Mouse (Mus musculus) gastrocnemius, postnatal 25 days (tissue): ENCODE measurements around the gene Ppm1h. TPM values are rescaled to one million over a fixed set of nuclear protein-coding genes. Genes with fewer than 3 reads are reported as not detected.
"Not testable (repeated sequence)": the region's sequence is repeated elsewhere in the genome, so short reads cannot be mapped to it uniquely, and the experiment has no call there.

Source experiments
- DNase-seq: peaks from one replicate; pipeline ENCODE4 v3.0.0; 2022
- total RNA-seq, 2 experiments: library from RNA; stranded (reverse); gene quantifications; 1 replicate in 1 of 2; 2 replicates in 1 of 2; pipeline ENCODE4 v1.2.3; 2021

Gene Ppm1h
- total RNA-seq, 2 experiments from 2014 or later = 0.95 to 1.6 TPM

DNA sequence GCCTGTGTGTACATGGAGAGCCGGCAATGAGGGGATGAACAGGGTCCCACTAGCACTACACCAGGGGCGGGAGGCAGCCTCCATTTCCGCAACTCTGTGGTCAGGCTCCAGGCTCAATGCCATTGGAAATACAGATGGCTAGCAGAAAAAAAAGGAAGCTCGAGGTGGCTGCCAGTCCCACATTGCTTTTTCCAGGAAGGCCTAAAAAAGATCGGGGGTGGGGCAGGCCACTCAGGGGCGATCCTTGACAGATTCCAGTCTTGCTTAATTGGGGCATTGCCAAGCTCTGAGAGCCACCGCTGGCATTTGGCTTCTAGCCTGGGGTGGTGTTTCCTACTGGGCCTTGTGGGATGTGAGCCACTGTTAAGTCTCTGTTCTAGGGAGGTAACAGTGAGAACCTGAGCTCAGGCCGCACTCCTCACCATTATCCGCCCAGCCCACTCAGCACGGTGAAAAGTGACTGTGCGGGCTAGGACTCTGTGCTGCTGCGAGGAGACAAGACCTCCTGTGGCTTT, 216.1 kb downstream of the Ppm1h start:
- DNase-seq = peak; percentile 69

DNA sequence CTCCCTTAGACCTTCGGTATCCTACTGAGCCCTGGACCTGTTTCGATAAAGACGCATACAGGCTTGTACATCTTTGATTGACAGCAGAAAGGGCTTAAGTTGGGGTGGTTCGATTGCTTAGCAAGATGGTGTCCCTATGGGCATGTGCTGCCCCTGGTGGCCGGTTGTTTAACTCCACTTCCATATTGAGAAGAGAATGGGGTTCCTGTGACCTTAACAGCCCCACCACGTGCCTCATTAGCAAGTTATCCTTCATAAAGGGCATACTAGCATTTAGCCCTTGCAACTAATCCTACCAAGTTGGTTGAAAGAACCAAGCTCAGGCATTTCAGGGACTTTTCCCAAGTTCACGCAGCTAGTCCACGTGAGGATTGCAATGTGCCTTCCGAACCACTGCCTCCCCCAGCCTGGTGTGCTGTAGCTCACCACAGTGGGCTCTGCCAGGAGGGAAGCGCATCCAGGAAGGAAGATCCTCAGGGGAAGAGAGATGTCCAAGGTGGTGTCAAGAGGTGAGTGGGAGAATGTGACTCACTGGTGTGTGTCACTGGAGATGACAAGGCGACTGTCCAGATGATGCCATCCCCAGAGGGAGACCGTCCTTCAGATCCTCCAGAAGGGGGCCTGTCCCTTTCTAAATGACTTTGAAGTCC, 216.7 kb downstream of the Ppm1h start:
- DNase-seq = peak; percentile 47

- DNase-seq = no peak
Measured at GRCm38 (mm10) chr10:122899971-122900370, 221.4 kb downstream of the Ppm1h start.

DNA sequence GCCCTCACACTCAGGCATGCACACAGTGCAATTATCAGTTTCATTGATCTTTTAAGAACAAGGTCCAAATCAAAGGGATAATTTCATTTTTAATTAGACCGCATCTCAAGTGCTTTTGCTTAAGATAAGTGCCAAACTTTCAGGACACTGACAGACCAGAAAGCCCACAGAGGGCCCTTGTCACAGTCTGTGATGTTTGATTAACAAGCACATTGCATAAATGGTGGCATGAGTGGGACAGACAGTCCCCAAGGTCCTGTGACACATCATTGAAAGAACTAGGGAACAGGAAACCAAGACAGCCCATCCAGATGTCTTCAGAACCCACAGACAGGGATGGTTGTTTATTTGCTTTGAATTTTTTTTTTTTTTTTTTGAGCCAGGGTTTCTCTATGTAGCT, 221.9 kb downstream of the Ppm1h start:
- no peak for DNase-seq

DNA sequence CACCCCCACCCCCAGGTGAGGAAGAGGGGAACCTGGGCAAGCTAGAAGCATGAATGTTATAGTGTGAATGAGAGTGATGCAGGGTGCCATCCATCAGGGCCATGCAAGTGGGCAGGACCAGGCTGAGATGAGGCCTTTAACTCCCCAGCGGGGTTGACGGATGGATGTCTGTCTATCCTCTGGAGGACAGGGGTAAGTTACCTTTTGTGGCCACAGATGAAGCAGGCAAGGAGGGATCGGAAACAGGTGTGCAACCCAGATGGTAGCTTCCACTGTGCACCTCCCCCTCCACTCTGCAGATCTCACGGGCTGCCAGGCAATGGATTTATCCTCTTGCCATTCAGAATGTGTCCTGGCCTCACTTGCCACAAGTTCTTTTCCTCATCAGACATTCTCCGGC, 222.8 kb downstream of the Ppm1h start:
- no peak for DNase-seq

GRCm38 (mm10) chr10:122909406-122910032, 231.0 kb downstream of the Ppm1h start:
- DNase-seq = no peak

DNA sequence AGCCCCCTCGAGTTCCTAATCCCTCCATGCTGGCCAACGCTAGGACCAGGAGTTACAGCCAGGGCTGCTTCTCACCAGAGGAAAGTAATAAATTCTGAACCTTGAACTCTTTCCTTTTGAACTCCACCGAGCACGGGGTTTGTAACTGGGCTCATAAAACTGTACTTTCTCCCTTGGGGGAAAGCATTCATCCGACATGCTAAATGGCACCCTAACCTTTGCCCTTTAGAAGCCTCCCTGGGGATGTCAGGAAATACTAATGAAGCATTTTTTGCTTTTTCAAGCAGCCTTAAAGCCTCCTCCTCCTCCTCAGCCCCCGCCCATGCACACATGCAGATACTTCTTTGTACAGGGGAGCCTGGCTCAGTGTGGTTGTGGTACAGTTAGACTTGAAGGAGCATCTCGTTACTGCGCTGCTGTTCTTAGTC, 232.2 kb downstream of the Ppm1h start:
- no peak for DNase-seq

- DNase-seq = no peak
Measured at GRCm38 (mm10) chr10:122911668-122912067, 233.1 kb downstream of the Ppm1h start.

DNA sequence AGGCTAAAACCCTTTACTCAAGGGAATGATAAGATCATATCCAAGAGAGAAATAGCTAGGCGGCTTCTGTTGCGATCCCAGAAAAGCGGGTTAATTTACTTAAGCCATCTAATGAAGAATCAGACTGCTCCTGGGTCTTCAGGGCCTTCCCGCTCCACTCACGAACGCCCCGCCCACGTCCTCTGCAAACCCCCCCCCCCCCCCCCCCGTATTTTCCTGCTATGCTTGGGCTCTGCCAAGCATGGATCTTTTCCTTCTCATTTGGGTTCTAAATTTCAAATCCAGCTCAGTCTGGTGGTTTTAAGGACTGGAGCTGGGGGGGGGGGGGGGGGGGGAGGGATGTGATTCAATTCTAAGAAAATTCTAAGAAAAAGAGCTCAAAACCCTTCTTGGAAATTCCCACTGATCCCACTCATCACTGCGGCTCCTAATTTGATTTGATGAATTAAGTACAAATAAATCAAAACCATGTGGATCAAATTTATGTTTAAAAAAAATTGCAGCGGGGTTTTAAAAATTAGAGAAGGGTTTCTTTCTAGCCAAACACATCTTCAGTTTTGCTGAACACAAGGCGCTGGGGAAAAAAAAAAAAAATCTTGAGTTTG, 233.6 kb downstream of the Ppm1h start:
- DNase-seq = no peak

DNA sequence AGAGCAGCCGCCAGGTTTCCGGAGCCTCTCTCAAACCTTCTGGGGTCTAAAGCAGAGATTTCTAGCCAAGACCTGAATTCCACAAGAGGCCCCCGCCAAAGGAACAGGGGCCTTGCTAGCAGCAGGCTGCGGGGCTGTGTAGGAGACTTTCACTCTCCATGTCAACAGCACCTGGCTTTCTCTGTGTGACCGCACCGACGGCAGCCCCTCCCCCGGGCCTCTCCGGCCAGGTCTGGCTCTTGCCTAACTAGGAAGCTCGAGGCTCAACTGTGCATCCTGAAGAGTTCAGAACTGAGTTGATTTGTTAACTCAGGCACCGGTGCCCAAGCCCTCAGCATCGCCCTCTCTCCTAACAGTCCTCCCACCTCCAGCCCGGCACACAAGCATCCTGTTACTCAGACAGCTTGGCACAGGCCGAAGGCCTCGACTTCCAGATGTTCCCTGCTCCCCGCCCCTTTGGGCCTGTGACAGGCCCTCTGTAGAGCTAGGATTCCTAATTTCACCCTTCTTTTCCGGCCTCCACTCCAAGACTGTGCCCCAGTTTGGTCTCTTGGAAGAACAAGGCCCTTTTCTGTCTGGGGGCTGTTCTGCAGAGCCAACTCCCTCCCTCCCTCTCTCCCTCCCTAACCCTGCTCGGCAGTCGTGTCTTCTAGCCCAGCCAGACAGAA, 234.3 kb downstream of the Ppm1h start:
- peak; percentile 91 for DNase-seq

DNA sequence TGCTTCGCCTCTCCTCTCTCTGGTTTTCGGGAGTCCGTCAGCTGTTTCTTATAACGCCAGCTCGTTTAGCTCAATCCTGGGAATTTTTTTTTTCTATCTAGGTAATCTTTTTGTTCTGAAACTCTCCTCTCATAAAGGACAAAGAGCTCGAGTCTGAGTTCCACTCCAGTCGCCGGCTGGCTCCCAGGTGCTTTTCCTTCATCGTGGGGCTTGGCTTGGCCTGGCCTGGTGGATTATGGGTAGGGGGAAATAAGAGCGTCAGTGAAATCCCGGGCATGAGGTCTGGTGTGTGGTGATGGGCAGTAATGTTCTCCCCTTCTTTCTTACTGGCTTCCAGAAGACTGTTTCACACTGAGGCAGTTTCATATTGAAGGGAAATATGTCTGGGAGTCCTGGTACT, 234.8 kb downstream of the Ppm1h start:
- no peak for DNase-seq

- DNase-seq = no peak
Measured at GRCm38 (mm10) chr10:122915905-122916304, 237.3 kb downstream of the Ppm1h start.

- DNase-seq = no peak
Measured at GRCm38 (mm10) chr10:122917648-122918324, 239.2 kb downstream of the Ppm1h start.

- DNase-seq = no peak
Measured at GRCm38 (mm10) chr10:122918325-122918694, 239.7 kb downstream of the Ppm1h start.

DNA sequence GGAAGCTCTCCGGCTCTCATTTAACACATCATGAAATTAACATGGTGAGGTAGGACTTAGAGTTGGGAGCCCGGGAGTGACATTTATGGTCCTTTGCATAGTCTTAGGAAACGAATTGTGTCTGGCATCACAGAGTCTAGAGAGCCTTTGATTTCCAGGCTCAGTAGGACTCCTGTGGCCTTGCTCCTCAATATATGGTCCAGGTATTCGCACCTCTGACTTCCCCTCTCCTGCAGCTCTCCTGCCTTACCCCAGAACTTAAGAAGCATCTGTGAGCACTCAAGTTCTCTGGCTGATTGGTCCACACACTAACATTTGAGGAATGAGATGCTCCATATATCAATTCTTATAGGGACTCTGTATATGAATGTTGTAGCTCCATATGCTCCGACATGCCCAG, 240.2 kb downstream of the Ppm1h start:
- no peak for DNase-seq

DNA sequence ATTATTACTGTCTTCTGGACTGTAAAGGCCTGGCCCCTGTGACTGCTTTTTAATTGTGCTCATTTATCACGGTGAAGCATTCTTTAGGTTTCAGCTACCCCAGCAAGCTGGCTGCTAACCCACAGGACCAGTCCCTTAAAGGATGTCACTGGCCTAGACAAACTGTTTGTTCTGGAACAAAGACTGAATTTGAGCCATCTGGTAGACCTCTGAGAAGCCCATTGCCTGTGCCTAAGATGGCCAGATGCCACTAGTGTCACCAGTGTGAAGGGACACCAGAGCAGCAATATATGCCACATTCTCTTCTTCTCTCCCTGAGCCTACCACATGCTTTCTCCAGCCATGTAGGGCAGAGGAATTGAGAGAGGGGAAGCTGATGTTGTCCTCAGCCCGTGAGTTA, 240.9 kb downstream of the Ppm1h start:
- no peak for DNase-seq

DNA sequence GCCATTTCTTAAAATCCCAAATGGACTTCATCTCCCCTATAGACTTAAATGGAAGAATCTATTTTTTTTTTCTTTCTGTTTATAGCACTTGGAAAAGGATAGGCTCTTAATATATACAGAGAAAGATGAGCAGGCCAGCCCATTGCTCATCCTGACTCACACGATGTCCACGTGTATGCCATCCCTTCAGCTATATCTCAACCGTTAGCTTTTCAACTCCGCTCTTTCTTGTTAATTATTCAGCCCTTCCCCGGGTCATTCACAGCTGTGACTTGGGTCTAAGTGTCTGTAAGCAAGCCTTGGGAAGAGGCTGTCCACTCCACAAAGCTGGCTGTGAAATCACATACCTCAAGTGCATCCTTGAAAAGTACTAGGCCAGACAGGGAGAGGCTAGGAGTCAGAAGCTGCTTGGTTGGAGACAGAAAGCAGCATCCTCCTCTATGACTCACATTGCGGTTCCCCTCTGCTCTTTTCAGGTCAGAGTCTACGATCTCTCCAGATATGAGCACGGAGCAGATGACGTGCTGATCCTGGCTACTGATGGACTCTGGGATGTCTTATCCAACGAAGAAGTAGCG, 241.7 kb downstream of the Ppm1h start:
- DNase-seq = no peak

GRCm38 (mm10) chr10:122922226-122922625, 243.7 kb downstream of the Ppm1h start:
- DNase-seq = no peak

DNA sequence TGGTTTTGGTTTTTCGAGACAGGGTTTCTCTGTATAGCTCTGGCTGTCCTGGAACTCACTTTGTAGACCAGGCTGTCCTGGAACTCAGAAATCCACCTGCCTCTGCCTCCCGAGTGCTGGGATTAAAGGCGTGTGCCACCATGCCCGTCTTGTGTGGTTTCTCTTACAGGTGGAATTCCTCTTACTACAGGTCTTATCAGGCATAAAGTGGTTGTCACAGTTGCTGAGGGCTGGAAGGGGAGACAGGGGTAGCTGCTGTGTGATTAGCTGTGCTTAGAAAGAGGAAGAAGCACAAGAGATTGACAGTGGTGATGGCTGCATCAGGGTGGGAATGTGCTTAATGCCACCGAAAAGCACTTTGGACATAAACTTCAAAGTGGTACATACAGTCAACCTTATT, 246.0 kb downstream of the Ppm1h start:
- DNase-seq = not testable (repeated sequence)

DNA sequence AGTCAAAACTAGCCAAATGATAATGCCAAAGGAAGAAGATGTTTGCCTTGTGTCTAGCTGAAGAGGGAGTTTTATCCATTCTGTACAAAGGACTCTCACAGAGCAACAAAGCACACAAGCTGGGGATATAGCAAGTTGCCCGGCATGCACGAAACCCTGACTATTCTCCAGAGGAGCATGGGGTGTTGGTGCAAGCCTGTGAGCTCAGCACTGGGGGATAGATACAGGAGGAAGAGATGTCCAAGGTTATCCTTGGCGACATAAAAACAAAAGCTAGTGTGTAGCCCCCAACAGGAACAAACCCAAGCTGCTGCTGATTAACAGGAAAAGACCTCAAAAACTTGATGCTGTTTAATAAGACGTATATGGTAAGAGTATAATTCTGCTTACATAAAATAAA, 247.7 kb downstream of the Ppm1h start:
- no peak for DNase-seq

- no peak for DNase-seq
Measured at GRCm38 (mm10) chr10:122930520-122930919, 252.0 kb downstream of the Ppm1h start.
